Comparison of ENCODE assay signal across 18 mouse cellular contexts in the genomic region with DNA sequence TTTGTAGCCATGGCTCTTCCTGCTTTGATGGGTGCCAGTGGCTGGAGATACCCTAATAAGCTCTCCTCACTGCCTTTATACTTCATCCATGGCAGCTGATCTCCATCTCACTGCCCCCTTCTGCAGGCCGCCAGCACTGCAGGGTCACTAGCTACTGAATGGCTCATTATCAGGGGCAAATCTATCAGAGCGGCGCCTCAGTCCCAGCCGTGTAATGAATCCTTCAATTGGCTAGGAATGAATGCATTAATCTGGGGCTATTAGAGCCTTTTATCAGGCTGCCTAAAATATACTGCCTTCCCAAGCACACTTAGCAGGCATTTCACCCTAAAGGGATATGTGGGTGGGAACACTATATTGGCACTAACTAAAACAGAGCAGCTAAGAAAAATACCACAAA.
DNase-seq lines count a peak whose midpoint lies in the region; ATAC-seq and TF ChIP-seq lines count a peak whose summit lies in the region.
"Had no signal": no experiment of that assay in that cellular context is flagged by ENCODE, and none has a peak within 500 bp of the region (broad histone marks: within the 10 kb centered on the region; RNA-seq: fewer than 3 reads in every experiment).

No protein-coding gene starts in this region.

- 0 out of 2 replicates have a peak, but pooled peaks have one; percentile 16 for TF ChIP-seq CTCF in forebrain, postnatal 0 days (IDR thresholded peaks at IDR 0.05; ENCODE audit: low read depth)

- no peaks in the 10 kb centered on the region for H3K36me3 ChIP-seq in neural tube, embryonic 11.5 days (ENCODE audit: control insufficient read depth, insufficient read depth, low read length)
- no peaks in the 10 kb centered on the region for H3K36me3 ChIP-seq in forebrain, postnatal 0 days (ENCODE audit: insufficient read depth)
- H3K36me3 ChIP-seq: liver, embryonic 13.5 days; lung, embryonic 15.5 days; midbrain, embryonic 13.5 days had no signal

- DNase-seq in embryo, embryonic 10 days (ENCODE audit: low spot score) = peak; percentile 42
- DNase-seq in embryo, embryonic 9.5 days (ENCODE audit: extremely low spot score) = no peak
- DNase-seq in neural tube, embryonic 11.5 days (ENCODE audit: low spot score) = peak; percentile 49
- DNase-seq in neural tube, embryonic 10.5 days (ENCODE audit: extremely low spot score, low spot score) = no peak
- DNase-seq in forebrain, postnatal 0 days = peak; percentile 26
- no peak for DNase-seq in urinary bladder, postnatal 4 days (ENCODE audit: low spot score in 2 of 2)
- DNase-seq in ovary, postnatal 14 days (ENCODE audit: low spot score) = no peak
- DNase-seq in gastrocnemius, postnatal 14 days = no peak
- DNase-seq: gastrocnemius, adult 2 months; heart, adult 18-20 months; kidney, adult 8-10 months; left cerebral cortex, postnatal 4 days; liver, embryonic 13.5 days; right cerebral cortex, postnatal 25 days; thymus, postnatal 14 days had no signal

- H3K4me2 ChIP-seq in neural tube, embryonic 11.5 days (ENCODE audit: low read depth) = no peak overlapping the region
- H3K4me2 ChIP-seq in forebrain, postnatal 0 days (ENCODE audit: low read depth) = no peak overlapping the region
- H3K4me2 ChIP-seq: liver, embryonic 13.5 days; lung, embryonic 15.5 days; midbrain, embryonic 13.5 days had no signal

- H3K27ac ChIP-seq in neural tube, embryonic 11.5 days (ENCODE audit: low read depth, low read length) = no peak overlapping the region
- H3K27ac ChIP-seq in forebrain, postnatal 0 days (ENCODE audit: low read depth, low read length) = no peak overlapping the region
- H3K27ac ChIP-seq: gastrocnemius, adult 2 months; liver, embryonic 13.5 days; lung, embryonic 15.5 days; macrophage; midbrain, embryonic 13.5 days had no signal

- intact Hi-C loops in gastrocnemius, postnatal 14 days (cut with DNase I; ENCODE audit: low total_unique reads) = no loop called here

- H3K9ac ChIP-seq in neural tube, embryonic 11.5 days (ENCODE audit: low read length) = no peak overlapping the region
- no peak overlapping the region for H3K9ac ChIP-seq in forebrain, postnatal 0 days
- H3K9ac ChIP-seq: liver, embryonic 13.5 days; lung, embryonic 15.5 days; midbrain, embryonic 13.5 days had no signal

- H3K4me1 ChIP-seq in neural tube, embryonic 11.5 days (ENCODE audit: control insufficient read depth, insufficient read depth, low read length) = no peaks in the 10 kb centered on the region
- H3K4me1 ChIP-seq in forebrain, postnatal 0 days (ENCODE audit: insufficient read depth) = no peaks in the 10 kb centered on the region
- H3K4me1 ChIP-seq: liver, embryonic 13.5 days; lung, embryonic 15.5 days had no signal

- H3K9me3 ChIP-seq in neural tube, embryonic 11.5 days (ENCODE audit: control insufficient read depth, low read length) = no peaks in the 10 kb centered on the region
- no peaks in the 10 kb centered on the region for H3K9me3 ChIP-seq in forebrain, postnatal 0 days (ENCODE audit: low read length)
- H3K9me3 ChIP-seq: liver, embryonic 13.5 days; lung, embryonic 15.5 days; midbrain, embryonic 13.5 days had no signal

- WGBS in neural tube, embryonic 11.5 days = 52% methylated on average over 4 of the region's 4 CpGs
- 13% methylated on average over 4 of the region's 4 CpGs for WGBS in forebrain, postnatal 0 days

- ATAC-seq in neural tube, embryonic 11.5 days (ENCODE audit: insufficient read depth, low FRiP score, low TSS enrichment) = peak; percentile 73; the same call in 1 of the 2 replicates
- peak; percentile 45; the same call in 1 of the 2 replicates for ATAC-seq in forebrain, postnatal 0 days
- ATAC-seq: midbrain, embryonic 13.5 days had no signal

- no peak overlapping the region for H3K4me3 ChIP-seq in neural tube, embryonic 11.5 days (ENCODE audit: low read depth, low read length)
- no peak overlapping the region for H3K4me3 ChIP-seq in forebrain, postnatal 0 days (ENCODE audit: low read depth, low read length)
- H3K4me3 ChIP-seq: gastrocnemius, adult 2 months; liver, embryonic 13.5 days; lung, embryonic 15.5 days; midbrain, embryonic 13.5 days had no signal

- H3K27me3 ChIP-seq in neural tube, embryonic 11.5 days (ENCODE audit: control insufficient read depth, insufficient read depth, low read length) = no peaks in the 10 kb centered on the region
- no peaks in the 10 kb centered on the region for H3K27me3 ChIP-seq in forebrain, postnatal 0 days (ENCODE audit: insufficient read depth, low read length)
- H3K27me3 ChIP-seq: liver, embryonic 13.5 days; lung, embryonic 15.5 days; midbrain, embryonic 13.5 days had no signal

Comparison
In these comparisons a context has a peak if more than half of its experiments do, and no peak if none do; other contexts are left out.
1. DNase-seq: peak in embryo, embryonic 10 days (single experiment), neural tube, embryonic 11.5 days (single experiment) and forebrain, postnatal 0 days (single experiment); none in embryo, embryonic 9.5 days (single experiment), neural tube, embryonic 10.5 days (single experiment), urinary bladder, postnatal 4 days (0 of 2), ovary, postnatal 14 days (single experiment) and gastrocnemius, postnatal 14 days (single experiment).